Mouse (Mus musculus): ENCODE measurements around the gene Prr12. TPM values are rescaled to one million over a fixed set of nuclear protein-coding genes. Genes with fewer than 3 reads are reported as not detected.

Prr12 gene
- total and polyA plus RNA-seq, 2 experiments from 2014 or later = 3.8 to 12.5 TPM

DNA sequence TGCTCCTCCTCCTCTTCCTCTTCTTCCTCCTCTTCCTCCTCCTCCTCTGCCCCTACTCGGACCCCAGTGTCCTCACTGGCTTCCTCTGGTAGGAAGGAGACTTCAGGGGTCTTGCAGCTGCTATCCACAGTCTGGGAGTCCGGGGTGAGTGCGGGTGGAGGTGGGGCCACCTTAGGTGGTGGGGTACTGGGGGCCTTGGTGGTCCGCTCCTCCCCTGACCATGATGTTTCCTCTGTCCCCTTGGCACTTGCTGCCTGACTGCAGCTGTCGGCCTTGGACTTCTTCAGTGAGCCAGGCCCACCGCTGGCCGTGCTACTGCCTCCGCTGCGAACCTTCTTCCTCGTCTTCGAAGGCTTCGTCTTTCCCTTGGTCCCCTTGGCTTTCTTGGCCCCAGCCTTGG, 46.2 kb downstream of the Prr12 start:
- 91% methylated on average over 12 of the region's 12 CpGs for WGBS
- no peak for ATAC-seq (ENCODE audit: insufficient read depth, low read depth)

DNA sequence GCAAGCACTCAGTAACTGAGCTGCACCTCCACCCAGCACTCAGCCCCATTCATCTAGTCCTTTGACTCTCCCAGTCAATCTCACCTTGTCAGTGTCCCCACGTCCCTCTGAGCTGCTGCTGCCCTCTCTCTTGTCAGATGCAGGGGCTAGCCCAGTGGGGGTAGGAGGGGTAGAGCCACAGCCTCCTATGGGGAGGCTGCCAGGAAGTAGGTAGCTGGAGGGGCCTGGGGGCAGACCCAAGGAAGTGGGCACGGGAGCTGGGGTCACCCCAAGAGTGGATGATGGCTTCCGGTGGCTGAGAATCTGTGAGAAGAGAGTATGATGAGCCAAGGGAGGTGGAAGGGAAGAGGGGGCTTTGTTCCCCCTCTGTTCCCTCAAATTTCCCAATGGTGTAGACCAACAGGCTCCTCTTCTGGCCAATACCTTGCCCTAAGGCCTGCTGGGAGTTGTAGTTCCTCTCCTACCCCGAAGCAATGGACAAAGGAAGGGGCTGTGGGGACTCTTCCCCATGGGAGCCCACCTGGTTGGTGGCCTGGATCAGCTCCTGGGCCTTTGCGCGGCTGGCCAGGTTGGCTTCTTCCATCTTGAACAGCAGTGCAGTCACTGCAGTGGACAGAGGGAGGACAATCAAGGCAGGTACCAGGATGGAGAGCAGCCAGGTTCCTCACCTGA, 47.2 kb downstream of the Prr12 start:
- Histone ChIP-seq H3K9ac (replicated peaks; ENCODE audit: low read depth, low read length) (no peak overlapping the region), H3K4me2 (ENCODE audit: low read depth, low read length) (no peak overlapping the region), H3K27me3 (ENCODE audit: control insufficient read depth, insufficient read depth, low read length) (no peaks in the 10 kb centered on the region), H3K4me3 (ENCODE audit: low read depth, low read length) (no peak overlapping the region), H3K36me3 (replicated peaks; ENCODE audit: control insufficient read depth, insufficient read depth, low read length) (peaks cover 97% of the 10 kb centered on the region), H3K9me3 (replicated peaks; ENCODE audit: control insufficient read depth, low read length) (no peaks in the 10 kb centered on the region), H3K27ac (ENCODE audit: low read depth) (no peak overlapping the region), H3K4me1 (ENCODE audit: control insufficient read depth, insufficient read depth) (no peaks in the 10 kb centered on the region)
- DNase-seq (ENCODE audit: low spot score) (no peak), ATAC-seq (ENCODE audit: insufficient read depth, low read depth) (no peak)
- WGBS = 79% methylated on average over 6 of the region's 6 CpGs
- TF ChIP-seq CTCF (IDR thresholded peaks at IDR 0.05; ENCODE audit: low read depth) (no peak), EP300 (IDR thresholded peaks at IDR 0.05; ENCODE audit: low read depth) (no peak)

More for the DNA sequence above, 46.2 kb downstream of the Prr12 start:
- Histone ChIP-seq H3K4me2 (ENCODE audit: low read depth, low read length) (no peak overlapping the region), H3K9ac (replicated peaks; ENCODE audit: low read depth, low read length) (no peak overlapping the region), H3K36me3 (replicated peaks; ENCODE audit: control insufficient read depth, insufficient read depth, low read length) (peaks cover 95% of the 10 kb centered on the region), H3K4me3 (ENCODE audit: low read depth, low read length) (no peak overlapping the region), H3K4me1 (ENCODE audit: control insufficient read depth, insufficient read depth) (no peaks in the 10 kb centered on the region), H3K27ac (ENCODE audit: low read depth) (no peak overlapping the region), H3K27me3 (ENCODE audit: control insufficient read depth, insufficient read depth, low read length) (no peaks in the 10 kb centered on the region), H3K9me3 (replicated peaks; ENCODE audit: control insufficient read depth, low read length) (no peaks in the 10 kb centered on the region)
- TF ChIP-seq EP300 (IDR thresholded peaks at IDR 0.05; ENCODE audit: low read depth) = no peak
- TF ChIP-seq CTCF (IDR thresholded peaks at IDR 0.05; ENCODE audit: low read depth) = no peak
- no peak for DNase-seq (ENCODE audit: low spot score)

GRCm38 (mm10) chr7:45004546-45004945, 48.1 kb downstream of the Prr12 start:
- peak overlapping the region; percentile 49 for H3K27ac ChIP-seq (ENCODE audit: low read depth)
- H3K4me3 ChIP-seq (ENCODE audit: low read depth, low read length) = no peak overlapping the region
- no peak overlapping the region for H3K4me2 ChIP-seq (ENCODE audit: low read depth, low read length)
- H3K36me3 ChIP-seq (replicated peaks; ENCODE audit: control insufficient read depth, insufficient read depth, low read length) = peaks cover 89% of the 10 kb centered on the region
- DNase-seq (ENCODE audit: low spot score) (peak; percentile 26), ATAC-seq (ENCODE audit: insufficient read depth, low read depth) (peak; percentile 53)
- H3K9ac ChIP-seq (replicated peaks; ENCODE audit: low read depth, low read length) = no peak overlapping the region
- WGBS = 50% methylated on average over 3 of the region's 3 CpGs
- H3K9me3 ChIP-seq (replicated peaks; ENCODE audit: control insufficient read depth, low read length) = no peaks in the 10 kb centered on the region
- H3K4me1 ChIP-seq (ENCODE audit: control insufficient read depth, insufficient read depth) = peaks cover 5% of the 10 kb centered on the region; the same call in 1 of the 2 replicates
- H3K27me3 ChIP-seq (ENCODE audit: control insufficient read depth, insufficient read depth, low read length) = no peaks in the 10 kb centered on the region
- TF ChIP-seq CTCF (IDR thresholded peaks at IDR 0.05; ENCODE audit: low read depth) (no peak), EP300 (IDR thresholded peaks at IDR 0.05; ENCODE audit: low read depth) (no peak)

- 72% methylated on average over 7 of the region's 7 CpGs for WGBS
- TF ChIP-seq CTCF (IDR thresholded peaks at IDR 0.05; ENCODE audit: low read depth) (no peak), EP300 (IDR thresholded peaks at IDR 0.05; ENCODE audit: low read depth) (no peak)
- H3K36me3 ChIP-seq (replicated peaks; ENCODE audit: control insufficient read depth, insufficient read depth, low read length) = peaks cover 68% of the 10 kb centered on the region
Measured at GRCm38 (mm10) chr7:45002440-45002839, 50.2 kb downstream of the Prr12 start.

DNA sequence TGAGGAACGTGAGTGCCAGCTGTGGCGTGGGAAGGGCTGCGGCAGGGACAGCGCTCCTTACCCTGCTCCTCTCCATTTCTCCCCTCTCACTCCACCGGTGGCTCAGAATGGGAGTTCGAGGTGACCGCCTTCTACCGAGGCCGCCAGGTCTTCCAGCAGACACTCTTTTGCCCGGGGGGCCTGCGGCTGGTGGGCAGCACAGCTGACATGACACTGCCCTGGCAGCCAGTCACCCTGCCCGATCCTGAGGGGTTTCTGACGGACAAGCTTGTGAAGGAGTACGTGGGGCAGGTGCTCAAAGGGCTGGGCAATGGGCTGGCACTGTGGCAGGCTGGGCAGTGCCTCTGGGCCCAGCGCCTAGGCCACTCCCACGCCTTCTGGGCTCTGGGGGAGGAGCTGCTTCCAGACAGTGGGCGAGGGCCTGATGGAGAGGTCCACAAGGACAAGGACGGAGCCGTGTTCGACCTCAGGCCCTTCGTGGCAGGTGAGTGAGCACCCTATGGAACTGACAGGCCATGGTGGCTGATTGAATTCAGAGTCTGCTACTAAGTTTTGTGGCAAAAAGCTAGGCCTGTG, 52.1 kb downstream of the Prr12 start:
- Histone ChIP-seq H3K9ac (replicated peaks; ENCODE audit: low read depth, low read length) (no peak overlapping the region), H3K4me1 (ENCODE audit: control insufficient read depth, insufficient read depth) (peaks cover 17% of the 10 kb centered on the region), H3K4me3 (ENCODE audit: low read depth, low read length) (no peak overlapping the region), H3K4me2 (ENCODE audit: low read depth, low read length) (no peak overlapping the region), H3K36me3 (replicated peaks; ENCODE audit: control insufficient read depth, insufficient read depth, low read length) (peaks cover 50% of the 10 kb centered on the region), H3K9me3 (replicated peaks; ENCODE audit: control insufficient read depth, low read length) (no peaks in the 10 kb centered on the region), H3K27ac (ENCODE audit: low read depth) (0 out of 2 replicates have a peak overlapping the region, but pooled peaks have one; percentile 18), H3K27me3 (ENCODE audit: control insufficient read depth, insufficient read depth, low read length) (no peaks in the 10 kb centered on the region)
- DNase-seq (ENCODE audit: low spot score) (no peak), ATAC-seq (ENCODE audit: insufficient read depth, low read depth) (no peak)
- whole genome bisulfite sequencing = 73% methylated on average over 21 of the region's 21 CpGs
- TF ChIP-seq EP300 (IDR thresholded peaks at IDR 0.05; ENCODE audit: low read depth) = no peak
- TF ChIP-seq CTCF (IDR thresholded peaks at IDR 0.05; ENCODE audit: low read depth) = no peak

More at GRCm38 (mm10) chr7:45002440-45002839, 50.2 kb downstream of the Prr12 start:
- H3K9ac ChIP-seq (replicated peaks; ENCODE audit: low read depth, low read length) = no peak overlapping the region
- H3K4me1 ChIP-seq (ENCODE audit: control insufficient read depth, insufficient read depth) = peaks cover 11% of the 10 kb centered on the region; the same call in 1 of the 2 replicates
- no peaks in the 10 kb centered on the region for H3K9me3 ChIP-seq (replicated peaks; ENCODE audit: control insufficient read depth, low read length)
- no peak overlapping the region for H3K4me2 ChIP-seq (ENCODE audit: low read depth, low read length)
- no peak overlapping the region for H3K4me3 ChIP-seq (ENCODE audit: low read depth, low read length)
- no peak for DNase-seq (ENCODE audit: low spot score)
- ATAC-seq (ENCODE audit: insufficient read depth, low read depth) = no peak
- H3K27me3 ChIP-seq (ENCODE audit: control insufficient read depth, insufficient read depth, low read length) = no peaks in the 10 kb centered on the region
- H3K27ac ChIP-seq (ENCODE audit: low read depth) = no peak overlapping the region

Measured in heart, postnatal 0 days (tissue).